Mouse (Mus musculus): ENCODE results near the gene Pax6. TPM values are rescaled to one million over a fixed set of nuclear protein-coding genes. Genes with fewer than 3 reads are reported as not detected.

Pax6 gene
- not detected for polyA plus RNA-seq (2014; fragmentation: Illumina TruSeq; extraction: RNeasy Lipid Tissue Mini Kit (QIAGEN cat#74804); ENCODE audit: low read depth, low replicate concordance)

DNA sequence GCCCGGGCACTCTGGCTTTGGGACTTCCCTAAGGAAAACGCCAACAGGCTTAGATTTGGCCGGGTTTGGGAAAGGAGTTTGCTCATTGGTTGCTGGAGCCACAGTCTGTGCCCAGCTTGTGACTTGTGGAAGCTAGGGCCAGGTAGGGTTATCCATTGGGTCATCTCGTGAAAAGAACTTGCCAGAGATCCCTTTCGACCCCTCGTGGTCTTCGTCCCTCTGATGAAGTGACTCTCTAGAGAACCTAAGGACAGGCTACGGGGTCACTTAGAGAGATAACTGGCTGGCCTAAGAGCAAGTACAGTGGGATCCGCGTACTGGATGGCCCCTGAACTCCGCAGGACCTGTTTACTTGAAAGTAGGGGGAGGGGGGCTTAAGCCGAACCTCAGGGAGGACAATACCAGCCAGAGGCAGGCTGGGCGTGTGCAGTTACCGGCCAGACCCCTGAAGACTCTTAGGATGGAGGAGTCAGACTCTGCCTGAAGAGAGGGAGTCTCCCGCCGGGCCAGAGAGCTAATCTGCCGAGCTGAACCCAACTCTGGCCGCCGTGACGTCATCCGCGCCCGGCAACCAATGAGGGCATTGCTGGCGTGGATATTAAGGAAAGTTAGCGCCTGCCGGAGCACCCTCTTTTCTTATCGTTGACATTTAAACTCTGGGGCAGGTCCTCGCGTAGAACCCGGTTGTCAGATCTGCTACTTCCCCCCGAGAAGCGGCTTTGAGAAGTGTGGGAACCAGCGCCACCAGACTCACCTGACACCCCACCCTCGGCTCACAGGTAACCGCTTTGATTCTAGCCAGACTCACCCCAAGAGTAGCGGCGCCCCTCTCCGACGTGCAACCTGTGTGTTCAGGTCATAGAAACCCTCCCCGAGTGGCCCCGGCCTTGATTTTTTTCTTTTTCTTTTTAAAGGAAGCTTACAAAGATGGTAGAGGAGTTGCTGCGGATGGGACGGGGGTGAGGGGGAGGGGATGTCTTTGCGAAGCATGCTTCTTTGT lies at the start of gene Pax6:
Gene Pax6 (plus strand): TSS at position 630 of the 1,000 bp plus-strand sequence.

Other genes with a start within 250 kb of the Pax6 start
- 9.8 TPM for gene Elp4, start 235.7 kb downstream of the Pax6 start, polyA plus RNA-seq (2014; fragmentation: Illumina TruSeq; extraction: RNeasy Lipid Tissue Mini Kit (QIAGEN cat#74804); ENCODE audit: low read depth, low replicate concordance)
- gene Immp1l, start 235.7 kb downstream of the Pax6 start, polyA plus RNA-seq (2014; fragmentation: Illumina TruSeq; extraction: RNeasy Lipid Tissue Mini Kit (QIAGEN cat#74804); ENCODE audit: low read depth, low replicate concordance): 46.7 TPM